Mouse (Mus musculus) hindbrain, embryonic 14.5 days (tissue): ENCODE data around the gene Abcb4. TPM values are rescaled to one million over a fixed set of nuclear protein-coding genes. Genes with fewer than 3 reads are reported as not detected.
"Not testable (repeated sequence)": the region's sequence is repeated elsewhere in the genome, so short reads cannot be mapped to it uniquely, and the experiment has no call there.

Source experiments
- ATAC-seq: fragments of 200-750 bp; cut with Nextera tagmentation; 2 replicates; pipeline ENCODE4 v1.8.0; 2017; ENCODE audit warnings: moderate number of reproducible peaks, mild to moderate bottlenecking, moderate TSS enrichment, moderate library complexity; ENCODE audit not compliant: low FRiP score
- DNase-seq: peaks from one replicate; pipeline ENCODE4 v3.0.0-alpha.2; 2015; ENCODE audit warnings: low spot score
- H3K27ac ChIP-seq: fragments of 300-500 bp; sonication (generic); 2 replicates; pipeline ENCODE4 v1.5.1; 2014; ENCODE audit warnings: mild to moderate bottlenecking, moderate library complexity
- H3K27me3 ChIP-seq: fragments of 300-500 bp; sonication (generic); 2 replicates; pipeline ENCODE4 v1.6.1; 2014; ENCODE audit warnings: mild to moderate bottlenecking, low read length, mixed read lengths; ENCODE audit not compliant: control insufficient read depth, insufficient read depth
- H3K36me3 ChIP-seq: fragments of 300-500 bp; sonication (generic); replicated peaks from 2 replicates; pipeline ENCODE4 v1.6.1; 2014; ENCODE audit not compliant: control insufficient read depth, insufficient read depth
- H3K4me1 ChIP-seq: fragments of 300-500 bp; sonication (generic); replicated peaks from 2 replicates; pipeline ENCODE4 v1.6.1; 2014; ENCODE audit warnings: antibody characterized with exemption, low read length, mixed read lengths; ENCODE audit not compliant: control insufficient read depth, insufficient read depth
- H3K4me2 ChIP-seq: fragments of 300-500 bp; sonication (generic); replicated peaks from 2 replicates; pipeline ENCODE4 v1.6.1; 2014; ENCODE audit warnings: mild to moderate bottlenecking, moderate library complexity
- H3K4me3 ChIP-seq: fragments of 300-500 bp; sonication (generic); replicated peaks from 2 replicates; pipeline ENCODE4 v1.5.1; 2014; ENCODE audit warnings: mild to moderate bottlenecking, low read length
- H3K9ac ChIP-seq: fragments of 300-500 bp; sonication (generic); 2 replicates; pipeline ENCODE4 v1.6.1; 2014
- H3K9me3 ChIP-seq: fragments of 300-500 bp; sonication (generic); 2 replicates; pipeline ENCODE4 v1.6.1; 2016; ENCODE audit warnings: low read length; ENCODE audit not compliant: control insufficient read depth
- WGBS: fragments of 180-500 bp; shearing (Covaris S2); extraction: QIAGEN DNeasy Blood & Tissue Kit; methylation state at CpG from one replicate; pipeline ENCODE4 v1.1.7; 2014; 5-methylcytosine and 5-hydroxymethylcytosine counted together
- polyA plus RNA-seq: library from polyadenylated mRNA; unstranded; fragments of >200 nt; fragmentation: Nextera tagmentation; extraction: Ambion mirVana; gene quantifications from 2 replicates; pipeline ENCODE4 v1.2.1, GENCODE M21; 2014

Gene Abcb4
- 0.78 and 1.2 TPM in 2 replicates for polyA plus RNA-seq

GRCm38 (mm10) chr5:8893300-8894103, at the start of gene Abcb4:
Gene Abcb4 (plus strand): TSS chr5:8893717.
- Histone ChIP-seq H3K27me3 (peaks cover 5% of the 10 kb centered on the region), H3K9me3 (no peaks in the 10 kb centered on the region), H3K4me2 (peak within 1 kb of the TSS; percentile 95), H3K4me1 (peaks cover 5% of the 10 kb centered on the region; the same call in 1 of the 2 replicates), H3K4me3 (peak within 1 kb of the TSS; percentile 68), H3K9ac (peak within 1 kb of the TSS; percentile 70), H3K36me3 (no peaks in the 10 kb centered on the region), H3K27ac (no peak within 1 kb of the TSS)
- DNase-seq (peak; percentile 76), ATAC-seq (peak; percentile 95)
- under 1% methylated on average over 52 of the region's 65 CpGs for WGBS

- not testable (repeated sequence) for H3K4me1 ChIP-seq, H3K9me3 ChIP-seq, DNase-seq, ATAC-seq, H3K36me3 ChIP-seq, H3K4me3 ChIP-seq, H3K9ac ChIP-seq, H3K27ac ChIP-seq, H3K4me2 ChIP-seq, H3K27me3 ChIP-seq
- 40% methylated on average over 5 of the region's 9 CpGs for WGBS
Observed at GRCm38 (mm10) chr5:8848607-8849575, 44.6 kb upstream of the Abcb4 start.

DNA sequence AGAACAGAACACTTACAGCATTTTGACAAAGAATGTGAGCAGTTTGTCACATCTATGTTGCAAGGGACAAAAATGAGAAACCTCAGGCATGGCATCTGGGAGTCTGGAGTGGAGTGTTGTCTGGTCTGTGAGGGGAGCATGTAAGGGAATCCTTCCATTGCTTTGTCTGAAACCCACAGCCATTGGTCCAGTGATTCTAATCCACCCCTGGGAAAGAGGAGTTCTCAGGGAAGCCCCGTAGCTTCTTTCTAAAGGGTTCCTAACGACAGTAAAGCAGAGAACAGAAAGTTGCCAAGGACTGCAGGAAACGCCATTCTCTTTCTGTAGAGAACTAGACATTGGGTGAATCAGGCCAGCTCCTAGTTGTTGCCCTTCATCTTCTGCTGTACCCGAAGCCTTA, 42.7 kb upstream of the Abcb4 start:
- ATAC-seq = no peak
- H3K9ac ChIP-seq = no peak overlapping the region
- 72% methylated on average over 4 of the region's 4 CpGs for WGBS
- no peak overlapping the region for H3K4me2 ChIP-seq
- no peak overlapping the region for H3K27ac ChIP-seq
- no peak overlapping the region for H3K4me3 ChIP-seq
- H3K27me3 ChIP-seq = no peaks in the 10 kb centered on the region
- no peak for DNase-seq
- H3K4me1 ChIP-seq = no peaks in the 10 kb centered on the region
- H3K36me3 ChIP-seq = no peaks in the 10 kb centered on the region
- no peaks in the 10 kb centered on the region for H3K9me3 ChIP-seq

- no peaks in the 10 kb centered on the region for H3K9me3 ChIP-seq
- H3K27ac ChIP-seq = no peak overlapping the region
- H3K4me1 ChIP-seq = no peaks in the 10 kb centered on the region
- ATAC-seq (no peak), DNase-seq (no peak)
- WGBS = 80% methylated on average over 6 of the region's 6 CpGs
- no peaks in the 10 kb centered on the region for H3K27me3 ChIP-seq
- no peak overlapping the region for H3K4me2 ChIP-seq
- no peaks in the 10 kb centered on the region for H3K36me3 ChIP-seq
- no peak overlapping the region for H3K9ac ChIP-seq
- no peak overlapping the region for H3K4me3 ChIP-seq
Observed at GRCm38 (mm10) chr5:8857201-8857600, 36.3 kb upstream of the Abcb4 start.

- WGBS = 76% methylated on average over 1 of the region's 1 CpGs
- H3K9ac ChIP-seq = no peak overlapping the region
- H3K36me3 ChIP-seq = no peaks in the 10 kb centered on the region
Observed at GRCm38 (mm10) chr5:8861811-8862210, 31.7 kb upstream of the Abcb4 start.

DNA sequence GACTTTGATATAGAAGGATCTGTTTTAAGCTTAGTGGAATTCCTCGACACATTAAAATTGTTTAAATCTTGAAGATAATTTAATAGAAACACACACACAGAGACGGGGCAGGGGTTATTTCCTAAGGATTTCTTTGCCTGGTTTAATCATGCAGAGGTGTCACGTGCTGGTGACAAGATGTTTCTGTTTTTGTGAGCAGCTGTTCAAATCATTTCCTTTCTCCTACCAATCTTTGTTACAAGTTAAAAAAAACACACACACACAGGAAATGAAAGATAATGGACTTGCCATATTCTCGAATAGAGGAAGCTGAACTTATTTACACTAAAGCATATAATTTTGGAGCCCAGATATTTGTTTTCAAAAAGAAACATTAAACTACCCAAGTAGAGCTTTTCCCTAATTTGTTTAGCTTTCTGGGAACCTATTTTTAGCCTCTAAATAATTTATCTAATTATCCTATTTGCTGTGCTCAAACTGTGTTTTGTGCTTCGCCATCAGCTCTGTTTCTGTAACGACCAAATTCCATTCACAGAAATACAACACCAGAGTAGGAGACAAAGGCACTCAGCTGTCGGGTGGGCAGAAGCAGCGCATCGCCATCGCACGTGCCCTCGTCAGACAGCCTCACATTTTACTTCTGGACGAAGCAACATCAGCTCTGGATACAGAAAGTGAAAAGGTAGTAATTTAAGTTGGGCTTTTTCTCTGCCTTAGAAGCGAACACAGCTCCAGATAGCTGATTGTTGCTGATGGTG, 29.8 kb upstream of the Abcb4 start:
- no peaks in the 10 kb centered on the region for H3K9me3 ChIP-seq
- H3K27me3 ChIP-seq = no peaks in the 10 kb centered on the region
- no peak overlapping the region for H3K9ac ChIP-seq
- no peak overlapping the region for H3K4me2 ChIP-seq
- no peaks in the 10 kb centered on the region for H3K4me1 ChIP-seq
- H3K27ac ChIP-seq = no peak overlapping the region
- ATAC-seq (no peak), DNase-seq (no peak)
- H3K4me3 ChIP-seq = no peak overlapping the region
- WGBS = 55% methylated on average over 14 of the region's 14 CpGs
- no peaks in the 10 kb centered on the region for H3K36me3 ChIP-seq

More at GRCm38 (mm10) chr5:8861811-8862210, 31.7 kb upstream of the Abcb4 start:
- no peak overlapping the region for H3K27ac ChIP-seq
- H3K4me2 ChIP-seq = no peak overlapping the region
- H3K4me3 ChIP-seq = no peak overlapping the region
- no peaks in the 10 kb centered on the region for H3K4me1 ChIP-seq
- DNase-seq (no peak), ATAC-seq (no peak)
- H3K27me3 ChIP-seq = no peaks in the 10 kb centered on the region
- no peaks in the 10 kb centered on the region for H3K9me3 ChIP-seq

DNA sequence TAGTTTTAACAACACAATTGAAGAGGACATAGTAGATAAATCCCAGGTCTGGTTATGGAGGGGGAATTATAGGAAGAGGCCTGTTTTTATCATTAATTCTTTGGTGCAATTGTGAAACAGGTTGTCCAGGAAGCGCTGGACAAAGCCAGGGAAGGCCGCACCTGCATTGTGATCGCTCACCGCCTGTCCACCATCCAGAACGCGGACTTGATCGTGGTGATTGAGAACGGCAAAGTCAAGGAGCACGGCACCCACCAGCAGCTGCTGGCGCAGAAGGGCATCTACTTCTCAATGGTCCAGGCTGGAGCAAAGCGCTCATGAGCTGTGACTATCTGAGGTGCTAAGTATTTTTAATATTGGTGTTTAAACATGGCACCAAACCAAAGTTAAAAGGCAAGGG, 27.9 kb upstream of the Abcb4 start:
- H3K36me3 ChIP-seq, H3K9me3 ChIP-seq, H3K4me1 ChIP-seq, H3K9ac ChIP-seq, ATAC-seq, H3K27ac ChIP-seq, DNase-seq, H3K4me2 ChIP-seq, H3K4me3 ChIP-seq, H3K27me3 ChIP-seq: not testable (repeated sequence)
- WGBS = 95% methylated on average over 11 of the region's 11 CpGs

- 91% methylated on average over 5 of the region's 5 CpGs for WGBS
- Histone ChIP-seq H3K4me2 (no peak overlapping the region), H3K27me3 (no peaks in the 10 kb centered on the region), H3K4me3 (no peak overlapping the region), H3K9me3 (no peaks in the 10 kb centered on the region), H3K9ac (no peak overlapping the region), H3K27ac (no peak overlapping the region), H3K4me1 (no peaks in the 10 kb centered on the region), H3K36me3 (no peaks in the 10 kb centered on the region)
- no peak for ATAC-seq
- no peak for DNase-seq
Observed at GRCm38 (mm10) chr5:8866366-8866765, 27.2 kb upstream of the Abcb4 start.
